Mouse (Mus musculus): ENCODE results near the gene Patl2.
A peak's percentile ranks its signal among the peaks of the same experiment; 100 is the strongest.

The Patl2 gene

DNA sequence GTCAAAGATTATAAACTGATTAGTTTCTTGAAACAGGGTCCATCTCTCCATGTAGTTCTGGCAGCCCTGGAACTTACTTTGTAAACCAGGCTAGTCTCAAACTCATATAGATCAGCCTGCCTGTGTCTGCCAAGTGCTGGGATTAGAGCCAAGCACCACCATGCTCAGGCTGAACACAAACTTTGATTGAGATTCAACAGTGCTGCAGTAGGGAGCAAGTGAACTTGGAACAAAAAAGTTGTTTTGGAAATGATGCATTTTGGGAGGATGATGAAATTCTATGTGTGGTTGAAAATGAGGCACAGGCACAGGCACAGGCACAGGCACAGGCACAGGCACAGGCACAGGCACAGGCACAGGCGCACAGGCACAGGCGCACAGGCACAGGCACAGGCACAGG, 13.8 kb downstream of the Patl2 start:
- DNase-seq (ENCODE audit: low read depth, low spot score) = peak; percentile 90

DNA sequence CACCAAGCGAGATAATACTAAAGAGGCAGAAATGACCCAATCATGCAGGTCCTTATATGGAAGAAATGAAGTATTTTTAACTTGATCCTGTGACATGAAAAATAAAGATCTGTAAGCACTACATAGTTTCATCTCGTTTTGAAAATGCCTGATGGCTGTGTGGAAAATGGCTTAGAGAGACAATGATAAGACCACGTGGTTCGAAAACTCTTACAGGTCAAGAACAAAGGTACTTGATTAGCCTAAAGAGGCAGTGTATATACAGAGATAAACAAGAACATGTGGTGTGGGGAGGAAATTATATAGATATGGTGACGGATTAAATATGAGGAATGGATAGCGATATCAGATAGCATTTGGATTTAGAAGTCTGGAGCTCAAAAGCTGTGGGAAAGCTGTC, 14.7 kb downstream of the Patl2 start:
- no peak for DNase-seq (ENCODE audit: low read depth, low spot score)

DNA sequence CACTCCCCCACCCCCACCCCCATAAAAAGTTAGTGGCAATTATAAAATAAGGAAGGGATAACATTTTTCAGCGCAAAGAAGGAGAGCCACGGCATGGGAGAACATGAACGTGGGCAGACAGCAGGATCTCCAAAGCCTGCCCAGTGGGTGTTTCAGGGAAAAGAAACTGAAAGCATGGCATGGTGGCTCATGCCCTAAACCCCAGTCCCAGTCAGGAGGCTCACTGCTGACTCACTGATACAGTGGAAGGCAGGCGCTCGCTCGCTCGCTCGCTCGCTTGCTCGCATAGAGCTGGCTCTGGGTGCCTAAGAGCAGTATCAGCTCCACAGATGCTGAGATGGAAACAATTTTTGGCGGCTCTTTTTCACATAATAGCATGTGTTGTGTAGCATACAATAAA, 21.7 kb downstream of the Patl2 start:
- peak; percentile 92 for DNase-seq (ENCODE audit: low read depth, low spot score)

DNA sequence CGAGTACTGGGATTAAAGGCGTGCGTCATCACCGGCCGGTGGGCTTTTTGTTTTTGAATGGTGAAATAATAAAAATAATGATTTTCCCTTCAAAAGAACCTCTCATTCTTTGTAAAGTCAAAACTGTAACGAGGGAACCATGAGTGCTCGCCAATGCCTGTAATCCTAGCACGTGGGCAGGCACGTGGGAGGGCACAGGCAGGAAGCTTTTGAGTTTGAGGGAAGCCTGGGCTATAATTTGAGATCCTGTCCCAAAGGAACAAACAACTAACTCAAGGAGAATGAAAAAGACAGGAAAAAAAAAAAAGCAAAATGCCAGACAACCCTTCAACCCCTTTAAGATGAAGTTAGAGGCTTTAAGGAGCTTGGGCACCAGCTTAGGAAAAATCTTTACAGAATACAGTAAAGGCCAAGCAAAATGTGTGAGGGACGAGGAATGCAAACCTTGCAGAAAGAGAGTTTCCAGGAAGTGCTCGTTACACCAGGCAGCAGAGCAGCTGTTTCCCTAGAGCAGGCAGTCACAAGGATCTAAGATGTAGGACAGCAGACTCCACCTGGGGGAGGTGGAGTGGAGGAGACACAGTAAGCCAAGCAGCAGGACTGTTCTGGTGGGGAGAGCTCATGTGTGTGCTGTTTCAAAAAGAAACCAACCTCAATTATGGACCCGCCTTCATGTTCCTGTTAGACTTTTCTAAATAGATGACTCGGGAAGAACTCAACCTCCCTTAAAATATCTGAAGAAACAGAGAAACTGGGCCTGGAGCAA, 22.4 kb downstream of the Patl2 start:
- peak; percentile 63 for DNase-seq (ENCODE audit: low read depth, low spot score)

DNA sequence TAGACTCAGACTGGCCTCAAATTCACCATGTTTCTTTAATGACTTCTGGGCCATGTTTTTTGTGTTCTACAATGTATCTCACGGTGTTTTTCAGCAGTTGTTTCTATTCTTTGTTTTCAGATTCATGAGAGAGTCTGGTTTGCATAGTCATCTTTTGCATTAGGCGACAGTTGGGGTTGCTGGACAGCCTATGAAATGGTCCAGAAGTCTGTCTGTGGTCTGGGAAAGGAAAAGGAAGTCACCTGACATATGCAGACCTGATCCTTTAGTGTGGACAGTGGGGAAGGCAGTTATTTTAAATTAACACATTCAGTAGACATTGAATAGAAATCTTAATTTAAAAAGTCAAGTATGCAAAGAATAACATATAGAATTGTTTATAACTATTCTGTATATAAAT, 23.5 kb downstream of the Patl2 start:
- no peak for DNase-seq (ENCODE audit: low read depth, low spot score)

DNA sequence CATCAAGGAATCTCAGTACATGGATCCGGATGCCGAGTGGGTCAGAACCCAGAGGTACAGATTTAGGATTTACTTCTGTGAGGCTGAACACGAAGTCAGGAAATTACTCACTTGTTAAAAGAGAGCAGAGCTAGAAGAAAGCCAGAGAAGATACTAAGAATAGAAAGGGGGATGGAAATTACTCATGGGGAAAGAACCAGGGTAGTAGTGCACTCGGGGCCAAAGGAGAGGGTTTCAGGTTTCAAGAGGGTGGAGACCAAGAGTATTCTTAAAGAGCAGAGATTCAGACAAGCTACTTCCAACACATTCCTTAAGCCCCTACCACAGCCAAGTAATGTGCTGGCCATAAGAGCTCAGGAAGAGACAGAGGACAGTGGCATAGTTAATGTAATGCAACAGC, 24.4 kb downstream of the Patl2 start:
- DNase-seq (ENCODE audit: low read depth, low spot score) = peak; percentile 93

DNA sequence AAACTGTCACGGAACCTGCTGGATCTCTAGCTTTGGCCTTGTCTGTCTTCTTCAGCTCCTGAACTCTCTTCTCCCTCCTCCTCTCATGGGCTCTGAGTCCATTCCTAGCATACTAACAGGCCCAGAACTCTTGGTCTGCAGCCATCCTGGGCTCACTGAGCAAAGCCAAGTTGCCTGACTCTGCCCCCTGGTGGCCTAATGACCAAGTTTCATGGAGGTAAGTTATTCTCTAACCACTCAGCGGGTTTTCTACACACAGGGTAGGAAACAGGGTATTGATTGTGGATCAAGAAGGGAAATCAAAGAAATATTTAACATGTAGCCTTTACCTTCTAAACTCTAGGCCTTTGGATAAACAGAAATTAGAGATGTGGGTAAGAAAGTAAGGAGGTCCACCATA, 25.3 kb downstream of the Patl2 start, which contains the start of gene Trim69:
TSS of gene Trim69 (plus strand) at position 21 of the 400 bp plus-strand sequence.
- peak; percentile 97 for DNase-seq (ENCODE audit: low read depth, low spot score)

DNA sequence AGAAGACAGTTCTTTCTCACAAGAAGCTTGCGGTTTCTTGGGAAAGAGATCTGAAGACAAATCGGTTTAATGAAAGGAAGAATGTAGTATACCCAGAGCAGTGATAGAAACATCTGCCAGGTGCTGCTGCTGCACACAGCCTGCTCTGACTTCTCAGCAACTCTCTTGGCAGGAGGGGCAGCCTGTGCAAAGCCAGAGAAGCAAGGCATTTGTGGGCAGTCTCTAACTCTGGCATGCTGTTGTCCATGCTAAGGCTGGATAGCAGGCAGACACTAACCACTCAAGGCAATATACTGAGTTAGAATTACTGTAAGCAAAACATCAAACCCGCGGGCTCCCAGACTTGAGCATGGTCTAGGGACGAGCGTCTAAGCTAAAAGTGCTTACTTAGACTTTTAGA, 26.3 kb downstream of the Patl2 start:
- DNase-seq (ENCODE audit: low read depth, low spot score) = no peak

DNA sequence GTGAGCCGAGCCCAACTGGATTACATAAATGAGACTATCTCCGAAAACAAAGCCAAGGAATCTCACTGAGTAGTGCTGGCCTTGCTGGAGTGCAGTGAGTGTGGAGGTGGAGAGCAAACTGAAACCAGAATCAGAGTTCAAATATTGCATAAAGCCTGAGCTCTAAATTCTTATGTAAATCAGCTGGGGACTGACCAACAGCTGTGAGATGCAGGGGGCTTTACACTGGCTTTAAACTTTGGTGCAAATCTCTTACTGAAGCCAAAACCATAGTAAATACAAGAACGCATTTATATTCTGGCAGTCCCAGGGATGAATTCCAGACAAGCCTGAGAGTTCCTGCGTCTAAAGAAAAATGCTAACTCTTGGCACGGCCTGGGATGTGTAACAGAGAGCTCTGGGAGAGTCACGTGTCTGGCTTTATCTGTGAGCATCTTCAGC, 27.6 kb downstream of the Patl2 start:
- DNase-seq (ENCODE audit: low read depth, low spot score) = no peak

DNA sequence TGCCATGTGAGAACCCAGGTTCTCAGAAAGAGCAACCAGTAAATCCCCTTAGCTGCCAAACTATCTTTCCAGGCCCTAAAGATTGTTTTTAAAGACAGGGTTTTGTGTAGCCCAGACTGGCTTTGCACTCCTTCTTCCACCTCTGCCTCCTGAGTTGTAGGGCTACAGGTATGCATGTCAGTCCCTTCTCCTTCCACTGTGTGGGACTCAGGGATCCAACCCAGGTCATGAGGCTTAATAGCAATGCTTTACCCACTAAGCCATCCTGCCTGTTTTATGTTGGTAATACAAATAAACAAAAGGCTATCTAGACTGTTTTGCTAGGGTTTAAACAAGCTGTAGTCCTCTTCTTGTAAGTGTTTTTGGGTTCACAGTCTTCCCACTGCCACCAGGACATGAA, 28.4 kb downstream of the Patl2 start:
- DNase-seq (ENCODE audit: low read depth, low spot score) = no peak

DNA sequence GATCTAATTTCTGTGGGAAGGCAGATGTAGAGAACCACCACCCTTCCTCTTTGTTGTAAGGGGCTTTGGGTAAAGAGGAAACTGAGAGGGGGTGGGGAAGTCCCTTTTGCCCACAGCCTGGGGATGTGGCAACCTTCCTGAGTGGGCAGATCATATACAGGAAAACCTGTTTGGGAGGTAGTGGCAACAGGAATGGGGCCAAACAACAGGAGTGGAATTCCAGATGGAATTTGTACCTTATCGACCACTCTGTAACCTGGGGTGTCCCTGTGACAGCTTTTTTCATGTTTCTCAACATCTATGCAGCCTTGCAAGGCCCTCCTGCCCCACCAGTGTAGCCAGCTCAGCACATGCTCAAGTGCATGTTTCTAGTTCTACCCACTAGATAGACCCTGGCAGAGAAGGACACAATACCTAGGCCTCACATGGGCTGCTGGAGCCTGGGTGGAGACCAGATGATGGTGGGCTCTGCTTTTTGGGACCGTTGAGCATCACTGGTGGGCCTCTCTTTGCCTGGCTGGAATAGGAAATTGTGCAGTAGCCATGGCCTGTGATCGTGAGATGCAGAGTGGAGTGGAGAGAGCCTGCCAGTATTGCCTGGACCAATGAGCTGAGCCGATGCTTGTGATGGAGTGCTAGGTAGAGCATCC, 29.8 kb downstream of the Patl2 start:
- no peak for DNase-seq (ENCODE audit: low read depth, low spot score)

DNA sequence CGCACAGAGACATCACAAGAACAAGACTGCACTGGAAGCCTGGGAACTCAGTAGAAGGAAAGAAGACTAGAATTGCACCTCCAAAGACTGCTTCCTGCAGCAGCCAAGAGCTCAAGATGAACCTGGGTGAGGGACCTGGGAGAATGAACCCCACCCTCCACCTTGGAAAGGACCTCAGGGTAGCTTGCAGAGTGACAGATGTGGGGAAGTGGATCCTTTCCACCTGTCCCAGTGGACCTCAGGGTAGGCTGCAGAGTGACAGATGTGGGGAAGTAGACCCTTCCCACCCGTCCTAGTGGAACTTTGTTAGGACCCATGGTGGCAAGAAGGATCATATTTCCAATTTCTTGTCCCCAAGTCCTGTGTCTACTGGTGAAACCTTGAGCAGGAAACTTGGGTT, 30.7 kb downstream of the Patl2 start:
- DNase-seq (ENCODE audit: low read depth, low spot score) = no peak

DNA sequence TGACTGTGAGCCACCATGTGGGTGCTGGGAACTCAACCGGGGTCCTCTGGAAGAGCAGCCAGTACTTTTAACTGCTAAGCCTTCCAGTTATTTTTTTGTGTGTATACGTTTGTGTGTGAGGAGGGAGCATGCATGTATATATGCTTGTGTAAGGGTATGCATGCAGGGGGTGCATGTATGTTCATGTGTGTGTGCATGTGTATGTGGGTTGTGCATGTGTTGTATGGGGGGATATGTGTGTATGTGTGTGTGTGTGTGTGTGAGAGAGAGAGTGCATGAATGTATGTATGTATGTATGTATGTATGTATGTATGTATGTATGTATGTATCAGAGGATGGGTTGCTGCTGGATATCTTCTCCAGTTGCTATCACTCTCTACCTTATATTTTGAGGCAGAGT, 31.5 kb downstream of the Patl2 start:
- DNase-seq (ENCODE audit: low read depth, low spot score) = no peak

DNA sequence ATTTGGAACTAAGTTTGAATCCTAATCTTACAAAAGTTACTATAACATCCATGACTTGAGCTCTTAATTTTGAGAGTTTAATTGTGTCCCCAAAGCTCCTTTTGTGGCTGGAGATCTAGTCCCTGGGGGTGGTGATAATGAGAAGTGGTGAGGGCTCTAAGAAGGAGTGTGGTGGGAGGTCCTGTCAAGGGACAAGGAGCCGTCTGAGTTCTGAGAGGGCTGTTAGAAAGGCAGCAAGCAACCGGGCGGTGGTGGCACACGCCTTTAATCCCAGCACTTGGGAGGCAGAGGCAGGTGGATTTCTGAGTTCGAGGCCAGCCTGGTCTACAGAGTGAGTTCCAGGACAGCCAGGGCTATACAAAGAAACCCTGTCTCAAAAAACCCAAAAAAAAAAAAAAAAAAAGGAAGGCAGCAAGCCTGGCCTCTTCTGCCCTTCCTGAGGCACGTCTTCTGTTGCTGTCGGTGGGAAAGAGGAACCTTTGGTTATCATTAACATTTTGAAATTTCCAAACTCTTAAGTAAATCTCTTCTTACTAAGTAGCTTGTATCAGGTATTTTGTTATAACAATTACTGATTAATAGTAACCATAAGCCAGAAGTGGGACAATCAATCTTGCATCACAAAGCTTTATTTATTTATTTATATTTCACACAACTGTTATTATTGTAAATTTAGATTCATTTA, 32.2 kb downstream of the Patl2 start:
- DNase-seq (ENCODE audit: low read depth, low spot score) = no peak

DNA sequence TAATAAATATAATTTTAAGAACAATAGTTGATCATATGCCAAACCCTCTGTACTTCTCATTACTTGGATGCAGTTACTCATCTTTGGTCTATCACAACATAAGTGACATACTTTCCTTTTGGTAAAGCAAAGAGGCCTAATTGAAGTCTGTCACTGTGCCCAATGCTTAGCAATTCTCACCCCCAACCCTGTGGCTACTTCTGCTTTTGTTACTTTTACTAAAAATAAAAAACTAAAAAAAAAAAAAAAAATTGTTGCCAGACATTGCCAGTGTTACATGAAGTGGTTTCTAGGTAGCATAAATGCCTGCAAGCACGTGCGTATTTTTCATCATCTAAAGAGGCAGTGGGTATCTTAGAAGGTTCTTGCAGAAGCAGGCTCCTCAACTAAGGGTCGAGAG, 33.1 kb downstream of the Patl2 start:
- no peak for DNase-seq (ENCODE audit: low read depth, low spot score)

DNA sequence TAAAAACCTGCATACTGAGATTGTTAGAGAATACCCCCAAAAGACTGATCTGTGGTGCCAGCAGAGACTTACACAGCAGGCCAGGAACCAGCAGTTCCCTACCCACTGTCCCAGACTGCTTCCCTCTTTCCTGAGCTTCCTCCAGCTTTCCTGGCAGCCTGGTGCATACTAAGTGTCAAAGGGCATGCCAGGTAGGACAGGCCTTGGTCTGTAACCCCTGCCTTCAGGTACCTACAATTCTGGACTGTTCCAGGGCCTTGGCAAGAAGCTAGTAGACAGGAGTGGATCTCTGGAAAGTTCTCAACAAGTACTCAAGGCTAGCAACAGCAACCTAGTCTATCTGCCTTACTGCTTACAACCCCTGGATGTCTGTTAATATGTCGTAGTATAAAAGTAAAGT, 34.8 kb downstream of the Patl2 start:
- DNase-seq (ENCODE audit: low read depth, low spot score) = no peak

DNA sequence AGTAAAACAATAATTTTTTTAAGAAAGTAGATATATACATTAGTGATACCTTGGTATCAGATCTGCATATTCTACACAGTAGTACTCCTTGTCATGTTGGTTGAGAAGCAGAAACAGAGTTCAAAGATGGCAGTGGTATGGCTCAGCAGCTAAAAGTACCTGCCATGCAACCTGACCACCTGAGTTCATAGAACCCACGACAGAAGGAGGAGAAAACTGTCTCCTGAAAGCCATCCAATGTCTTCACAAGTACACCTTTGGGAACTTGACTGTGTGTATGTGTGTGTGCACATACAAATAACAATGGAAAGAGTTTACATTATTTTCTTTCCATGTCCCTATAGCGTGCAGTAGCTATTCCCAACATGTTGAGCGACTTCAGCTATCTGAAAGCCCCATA, 36.3 kb downstream of the Patl2 start:
- no peak for DNase-seq (ENCODE audit: low read depth, low spot score)

DNA sequence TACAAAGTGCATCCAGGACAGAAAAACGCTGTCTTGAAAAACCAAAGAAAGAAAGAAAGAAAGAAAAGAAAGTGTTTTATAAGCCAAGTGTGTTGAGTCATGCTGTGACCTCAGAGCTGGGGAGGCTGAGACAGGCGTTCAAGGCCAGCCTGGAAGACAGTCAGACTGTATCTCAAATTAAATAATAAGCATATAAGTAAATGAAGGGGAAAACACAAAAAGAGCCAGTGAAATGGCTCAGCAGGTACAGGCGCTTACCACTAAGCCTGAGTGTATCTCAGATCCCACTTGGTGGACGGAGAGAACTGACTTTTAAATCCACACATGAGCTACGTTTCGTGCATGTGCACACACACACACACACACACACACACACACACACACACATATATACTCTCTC, 36.7 kb downstream of the Patl2 start:
- no peak for DNase-seq (ENCODE audit: low read depth, low spot score)

DNA sequence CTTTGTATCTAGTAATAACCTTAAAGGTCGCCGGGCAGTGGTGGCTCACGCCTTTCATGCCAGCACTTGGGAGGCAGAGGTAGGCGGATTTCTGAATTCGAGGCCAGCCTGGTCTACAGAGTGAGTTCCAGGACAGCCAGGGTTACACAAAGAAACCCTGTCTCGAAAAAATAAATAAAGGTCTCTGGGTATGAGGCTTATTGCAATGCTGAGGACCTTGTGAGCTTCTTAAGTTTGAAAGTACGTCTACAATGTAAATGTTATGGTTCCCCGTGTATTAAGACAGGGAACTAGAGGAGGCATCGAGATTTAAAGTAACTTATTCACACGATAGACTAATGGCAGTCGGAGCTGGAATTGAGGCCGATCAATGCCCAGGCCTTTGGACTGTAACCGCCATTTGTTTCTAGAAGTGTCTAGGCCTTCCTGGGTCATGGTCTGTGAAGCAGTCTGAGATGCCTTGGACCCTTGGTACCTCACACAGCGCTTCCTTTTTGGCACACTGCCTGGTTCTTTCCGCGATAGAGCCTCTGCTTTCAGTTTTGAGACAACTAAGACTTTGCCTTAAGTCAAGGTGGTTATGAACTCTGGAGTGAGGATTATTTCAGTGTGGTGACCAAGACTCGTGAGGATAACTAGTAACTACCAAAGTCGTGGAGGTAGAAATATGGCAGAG, 37.6 kb downstream of the Patl2 start:
- peak; percentile 85 for DNase-seq (ENCODE audit: low read depth, low spot score)

DNA sequence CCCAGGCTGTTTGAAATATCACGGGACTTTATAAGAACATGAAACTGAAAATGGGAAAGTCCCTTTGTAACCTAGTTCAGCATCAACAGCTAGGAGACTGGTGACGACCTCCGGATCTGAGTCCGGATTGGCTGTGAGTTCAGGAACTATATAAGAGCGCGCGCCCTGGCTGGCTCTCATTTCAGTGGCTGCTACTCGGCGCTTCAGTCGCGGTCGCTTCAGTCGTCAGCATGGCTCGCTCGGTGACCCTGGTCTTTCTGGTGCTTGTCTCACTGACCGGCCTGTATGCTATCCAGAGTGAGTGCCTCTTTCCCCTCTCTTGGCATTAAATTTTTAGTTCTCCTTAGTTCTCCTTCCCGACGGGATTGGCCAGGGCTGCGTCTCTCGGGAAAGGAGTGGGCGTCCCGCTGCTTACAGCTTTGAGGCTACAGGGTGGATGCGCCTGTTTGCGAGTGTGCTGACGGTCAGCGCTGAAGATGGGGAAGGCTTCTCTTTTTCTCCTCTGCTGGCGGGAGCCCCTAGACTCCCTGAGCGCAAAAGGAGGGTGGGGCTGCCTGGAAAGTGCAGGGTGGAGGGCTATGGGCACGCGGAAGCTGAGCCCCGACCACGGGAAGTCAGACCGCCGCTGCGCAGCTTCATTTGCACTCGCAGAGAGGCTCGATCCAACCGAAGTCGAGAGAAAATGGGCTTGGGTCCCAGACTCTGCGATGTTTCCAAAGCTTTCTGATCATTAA, 38.3 kb downstream of the Patl2 start, which contains the start of gene B2m:
TSS of gene B2m (plus strand) at position 179 of the 734 bp plus-strand sequence.
- peak; percentile 100 for DNase-seq (ENCODE audit: low read depth, low spot score)

DNA sequence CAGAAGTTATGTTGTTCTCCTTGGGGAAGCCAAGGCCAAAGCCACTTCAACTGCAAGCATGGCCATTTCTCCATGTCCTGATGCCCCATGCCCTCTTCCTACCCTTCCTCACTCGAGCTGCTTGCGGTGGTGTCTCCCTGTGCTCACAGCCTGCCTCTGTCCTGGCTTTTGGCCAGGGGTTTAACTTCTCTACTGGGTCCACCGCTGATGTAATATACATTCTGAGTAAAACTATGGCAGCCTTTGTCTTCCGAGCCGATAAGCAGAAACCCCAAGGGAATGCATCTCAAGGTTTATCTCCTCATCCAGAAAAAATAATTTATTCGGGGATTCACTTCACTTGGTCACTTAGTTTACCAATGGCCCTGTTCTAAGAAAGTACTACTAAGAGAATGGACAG, 39.3 kb downstream of the Patl2 start:
- DNase-seq (ENCODE audit: low read depth, low spot score) = peak; percentile 36

Measured in 3T3-L1 (cell line).